Mouse (Mus musculus) lung, postnatal 0 days (tissue): Measurements from ENCODE around the gene Kbtbd3. TPM values are rescaled to one million over a fixed set of nuclear protein-coding genes. Genes with fewer than 3 reads are reported as not detected.

ENCODE experiments used
- ATAC-seq: fragments of 200-750 bp; cut with Nextera tagmentation; 2 replicates; pipeline ENCODE4 v1.8.0; 2017; ENCODE audit warnings: moderate library complexity
- DNase-seq: peaks from one replicate; pipeline ENCODE4 v3.0.0-alpha.2; 2016; ENCODE audit warnings: low spot score
- H3K27ac ChIP-seq: fragments of 300-500 bp; sonication (generic); 2 replicates; pipeline ENCODE4 v1.5.1; 2014; ENCODE audit warnings: antibody characterized with exemption, mild to moderate bottlenecking, low read length, mixed read lengths
- H3K27me3 ChIP-seq: fragments of 300-500 bp; sonication (generic); replicated peaks from 2 replicates; pipeline ENCODE4 v1.6.1; 2014; ENCODE audit warnings: low read length, mixed read lengths; ENCODE audit not compliant: insufficient read depth
- H3K36me3 ChIP-seq: fragments of 300-500 bp; sonication (generic); 2 replicates; pipeline ENCODE4 v1.6.1; 2014; ENCODE audit warnings: low read length, mixed read lengths; ENCODE audit not compliant: insufficient read depth
- H3K4me1 ChIP-seq: fragments of 300-500 bp; sonication (generic); 2 replicates; pipeline ENCODE4 v1.6.1; 2014; ENCODE audit warnings: antibody characterized with exemption, low read depth, low read length, mixed read lengths; ENCODE audit not compliant: insufficient read depth
- H3K4me2 ChIP-seq: fragments of 300-500 bp; sonication (generic); replicated peaks from 2 replicates; pipeline ENCODE4 v1.6.1; 2014; ENCODE audit warnings: low read depth, mild to moderate bottlenecking, low read length, moderate library complexity, mixed read lengths
- H3K4me3 ChIP-seq: fragments of 300-500 bp; sonication (generic); 2 replicates; pipeline ENCODE4 v1.5.1; 2014; ENCODE audit warnings: low read depth, low read length
- H3K9ac ChIP-seq: fragments of 300-500 bp; sonication (generic); replicated peaks from 2 replicates; pipeline ENCODE4 v1.6.1; 2014; ENCODE audit warnings: low read depth, mild to moderate bottlenecking
- H3K9me3 ChIP-seq: fragments of 300-500 bp; sonication (generic); 2 replicates; pipeline ENCODE4 v1.6.1; 2016; ENCODE audit warnings: low read length, mixed read lengths
- CTCF ChIP-seq: IDR thresholded peaks from 2 replicates; pipeline ENCODE4 v1.5.1; 2016; ENCODE audit warnings: antibody characterized with exemption, mild to moderate bottlenecking
- EP300 ChIP-seq: IDR thresholded peaks from 2 replicates; pipeline ENCODE4 v1.6.1; 2016; ENCODE audit warnings: antibody characterized with exemption, mild to moderate bottlenecking, control low read depth
- WGBS: fragments of 180-500 bp; shearing (Covaris S2); extraction: QIAGEN DNeasy Blood & Tissue Kit; methylation state at CpG from one replicate; pipeline ENCODE4 v1.1.7; 2014; 5-methylcytosine and 5-hydroxymethylcytosine counted together
- microRNA-seq: library from miRNA; unstranded; fragments of <30 nt; microRNA quantifications from one replicate; pipeline ENCODE4, GENCODE M21; 2016
- polyA plus RNA-seq: library from polyadenylated mRNA; unstranded; fragments of >200 nt; fragmentation: Nextera tagmentation; extraction: Ambion mirVana; gene quantifications from 2 replicates; pipeline ENCODE4 v1.2.1, GENCODE M21; 2015

Gene Kbtbd3
- polyA plus RNA-seq, 1 experiment from 2014 or later: 7.9 TPM

DNA sequence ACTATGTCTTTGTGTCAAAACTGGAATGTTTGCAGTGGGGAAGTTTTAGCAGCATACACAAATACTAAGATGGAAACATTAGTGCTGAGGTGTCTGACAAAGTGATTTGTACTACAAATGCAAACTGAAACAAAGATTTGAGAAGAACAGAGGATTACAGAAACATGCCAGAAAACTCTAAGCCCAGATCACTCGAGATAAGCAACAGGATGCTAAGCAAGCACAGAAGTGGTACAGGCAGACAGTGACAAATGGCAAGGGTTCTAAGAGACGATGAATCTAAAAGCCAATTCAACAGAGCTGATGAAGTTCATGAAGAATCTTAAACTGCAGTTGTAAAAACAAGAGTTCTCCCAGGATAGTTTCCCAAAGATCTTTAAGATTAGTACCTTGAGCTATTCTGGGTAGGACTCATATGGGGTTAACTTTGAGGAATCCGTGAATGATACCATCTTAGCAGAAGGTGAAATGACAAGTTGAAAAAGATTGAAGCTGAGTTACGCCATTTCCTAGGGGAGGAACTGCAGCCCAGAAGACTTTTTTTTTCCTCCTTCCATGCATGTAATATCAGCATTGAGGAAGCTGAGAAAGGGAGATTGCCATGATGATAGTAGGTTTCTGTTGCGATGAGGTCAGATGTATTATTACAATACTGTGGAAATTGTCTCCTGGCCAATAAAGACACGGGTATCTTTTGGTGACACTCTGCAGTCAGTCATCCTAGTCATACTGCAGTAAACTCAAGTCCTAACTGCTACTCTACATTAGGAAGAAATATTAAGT, 9.5 kb downstream of the Kbtbd3 start:
- no peak for ATAC-seq
- TF ChIP-seq EP300 (no peak), CTCF (no peak)
- DNase-seq: no peak
- Histone ChIP-seq H3K27ac (no peak overlapping the region), H3K27me3 (no peaks in the 10 kb centered on the region), H3K4me1 (no peaks in the 10 kb centered on the region), H3K36me3 (no peaks in the 10 kb centered on the region), H3K4me3 (no peak overlapping the region), H3K4me2 (no peak overlapping the region), H3K9ac (no peak overlapping the region), H3K9me3 (no peaks in the 10 kb centered on the region)
- WGBS: 68% methylated on average over 6 of the region's 6 CpGs

GRCm38 (mm10) chr9:4353163-4353562, 43.5 kb downstream of the Kbtbd3 start:
- DNase-seq (no peak), ATAC-seq (no peak)
- Histone ChIP-seq H3K4me1 (no peaks in the 10 kb centered on the region), H3K4me2 (no peak overlapping the region), H3K4me3 (no peak overlapping the region), H3K9ac (no peak overlapping the region), H3K27me3 (no peaks in the 10 kb centered on the region), H3K9me3 (no peaks in the 10 kb centered on the region), H3K27ac (no peak overlapping the region), H3K36me3 (no peaks in the 10 kb centered on the region)
- TF ChIP-seq CTCF: no peak
- TF ChIP-seq EP300: no peak
- 94% methylated on average over 1 of the region's 1 CpGs for WGBS

DNA sequence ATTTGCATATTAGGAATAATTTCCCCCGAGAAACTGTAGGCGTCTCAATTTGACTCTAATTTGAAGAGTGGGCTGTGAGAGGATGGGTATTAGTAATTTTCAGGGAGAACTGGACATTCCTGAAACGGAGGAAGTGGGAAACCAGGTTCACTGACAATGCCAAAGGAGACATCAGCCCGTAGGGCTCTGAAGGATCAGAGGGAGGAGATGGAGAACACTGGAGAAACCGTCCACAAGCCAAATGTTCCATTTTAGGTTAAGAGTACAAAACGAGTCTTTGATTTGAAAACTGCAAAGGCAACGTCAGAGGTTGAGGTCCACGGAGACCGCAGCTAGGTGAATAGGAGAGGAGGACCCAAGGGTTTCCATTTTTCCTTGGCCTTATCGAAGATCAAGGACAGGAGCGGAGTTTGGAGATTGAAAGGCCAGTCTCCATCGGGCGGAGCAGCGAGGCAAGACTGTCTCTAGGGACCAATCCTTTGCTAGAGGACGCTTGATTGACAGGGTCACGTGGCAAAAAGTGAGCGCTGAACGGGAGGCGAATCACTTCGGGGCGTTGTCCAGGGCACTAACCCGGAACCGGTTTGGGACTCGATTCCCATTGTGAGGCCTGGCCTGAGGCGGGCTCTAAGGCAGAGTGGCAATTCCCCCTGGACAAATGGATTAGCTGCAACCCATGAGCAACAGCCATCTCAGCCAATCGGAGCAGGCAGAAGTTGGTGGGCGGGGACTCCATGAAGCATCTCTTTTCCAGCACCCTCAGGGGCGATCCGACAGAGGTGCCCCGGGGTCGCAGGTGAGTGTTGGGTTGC, 66.4 kb downstream of the Kbtbd3 start, which contains the start of gene Msantd4:
Gene Msantd4, plus strand, starts transcription at position 735 of the 812 bp plus-strand sequence.
- peak within 1 kb of the TSS; percentile 68 for H3K27ac ChIP-seq
- peak; percentile 100 for DNase-seq
- no peaks in the 10 kb centered on the region for H3K27me3 ChIP-seq
- H3K4me1 ChIP-seq: no peaks in the 10 kb centered on the region
- TF ChIP-seq EP300 (no peak; the same call in 1 of the 2 replicates), CTCF (peak; percentile 20; the same call in 1 of the 2 replicates)
- H3K9me3 ChIP-seq: no peaks in the 10 kb centered on the region
- peak within 1 kb of the TSS; percentile 84 for H3K4me2 ChIP-seq
- 2% methylated on average over 31 of the region's 31 CpGs for WGBS
- peak within 1 kb of the TSS; percentile 93 for H3K4me3 ChIP-seq
- peak within 1 kb of the TSS; percentile 56 for H3K9ac ChIP-seq
- peak; percentile 100 for ATAC-seq
- H3K36me3 ChIP-seq: no peaks in the 10 kb centered on the region

GRCm38 (mm10) chr9:4376640-4377120, 67.0 kb downstream of the Kbtbd3 start:
- Histone ChIP-seq H3K4me3 (peak overlapping the region; percentile 93), H3K4me2 (peak overlapping the region; percentile 84), H3K36me3 (0 out of 2 replicates have a peak, but pooled peaks cover 2% of the 10 kb centered on the region), H3K9ac (peak overlapping the region; percentile 56), H3K9me3 (no peaks in the 10 kb centered on the region), H3K27me3 (no peaks in the 10 kb centered on the region), H3K27ac (peak overlapping the region; percentile 66; the same call in 1 of the 2 replicates), H3K4me1 (no peaks in the 10 kb centered on the region)
- ATAC-seq (peak; percentile 34), DNase-seq (no peak)
- TF ChIP-seq CTCF (no peak), EP300 (no peak)
- WGBS: 0% methylated on average over 15 of the region's 15 CpGs

Small RNAs within 50 kb of the gene (microRNA-seq; reads per million reads assigned to microRNA genes)
- not detected for gene Gm22195
- gene Gm23992: not detected

Other genes with a start within 250 kb of the Kbtbd3 start
- gene Aasdhppt, start 362 bp upstream of the Kbtbd3 start, polyA plus RNA-seq: 19.7 and 22.6 TPM in 2 replicates
- gene Msantd4, start 66.7 kb downstream of the Kbtbd3 start, polyA plus RNA-seq: 20.2 and 20.7 TPM in 2 replicates